Mouse (Mus musculus): ENCODE measurements around the gene Taar1. TPM values are rescaled to one million over a fixed set of nuclear protein-coding genes. Genes with fewer than 3 reads are reported as not detected.

Gene Taar1
- polyA plus RNA-seq, 1 experiment from 2014 or later = not detected

Other genes starting within 250 kb of the Taar1 start
- gene Rps12, start 133.1 kb upstream of the Taar1 start, polyA plus RNA-seq (2016; fragmentation: Nextera tagmentation; extraction: Ambion mirVana) = 97.0 and 101 TPM in 2 replicates
- 6.6 and 9.5 TPM in 2 replicates for gene Slc18b1, start 123.4 kb upstream of the Taar1 start, polyA plus RNA-seq (2016; fragmentation: Nextera tagmentation; extraction: Ambion mirVana)
- not detected in 2 replicates for gene Vnn3, start 68.9 kb upstream of the Taar1 start, polyA plus RNA-seq (2016; fragmentation: Nextera tagmentation; extraction: Ambion mirVana)
- gene Vnn1, start 25.7 kb upstream of the Taar1 start, polyA plus RNA-seq (2016; fragmentation: Nextera tagmentation; extraction: Ambion mirVana) = 6.9 and 7.0 TPM in 2 replicates
- not detected in 2 replicates for gene Taar2, start 18.2 kb downstream of the Taar1 start, polyA plus RNA-seq (2016; fragmentation: Nextera tagmentation; extraction: Ambion mirVana)
- gene Taar3, start 29.2 kb downstream of the Taar1 start, polyA plus RNA-seq (2016; fragmentation: Nextera tagmentation; extraction: Ambion mirVana) = not detected in 2 replicates
- gene Taar4, start 40.1 kb downstream of the Taar1 start, polyA plus RNA-seq (2016; fragmentation: Nextera tagmentation; extraction: Ambion mirVana) = not detected in 2 replicates
- gene Taar5, start 50.4 kb downstream of the Taar1 start, polyA plus RNA-seq (2016; fragmentation: Nextera tagmentation; extraction: Ambion mirVana) = not detected in 2 replicates
- gene Taar6, start 65.3 kb downstream of the Taar1 start, polyA plus RNA-seq (2016; fragmentation: Nextera tagmentation; extraction: Ambion mirVana) = not detected in 2 replicates
- gene Taar7a, start 73.1 kb downstream of the Taar1 start, polyA plus RNA-seq (2016; fragmentation: Nextera tagmentation; extraction: Ambion mirVana) = not detected in 2 replicates
- not detected in 2 replicates for gene Taar7b, start 79.6 kb downstream of the Taar1 start, polyA plus RNA-seq (2016; fragmentation: Nextera tagmentation; extraction: Ambion mirVana)
- not detected in 2 replicates for gene Taar7d, start 106.9 kb downstream of the Taar1 start, polyA plus RNA-seq (2016; fragmentation: Nextera tagmentation; extraction: Ambion mirVana)
- not detected in 2 replicates for gene Taar7e, start 117.3 kb downstream of the Taar1 start, polyA plus RNA-seq (2016; fragmentation: Nextera tagmentation; extraction: Ambion mirVana)
- not detected in 2 replicates for gene Taar7f, start 129.2 kb downstream of the Taar1 start, polyA plus RNA-seq (2016; fragmentation: Nextera tagmentation; extraction: Ambion mirVana)
- gene Taar8a, start 156.1 kb downstream of the Taar1 start, polyA plus RNA-seq (2016; fragmentation: Nextera tagmentation; extraction: Ambion mirVana) = not detected in 2 replicates
- gene Taar8b, start 171.9 kb downstream of the Taar1 start, polyA plus RNA-seq (2016; fragmentation: Nextera tagmentation; extraction: Ambion mirVana) = not detected in 2 replicates
- not detected in 2 replicates for gene Taar8c, start 181.6 kb downstream of the Taar1 start, polyA plus RNA-seq (2016; fragmentation: Nextera tagmentation; extraction: Ambion mirVana)
- gene Taar9, start 189.2 kb downstream of the Taar1 start, polyA plus RNA-seq (2016; fragmentation: Nextera tagmentation; extraction: Ambion mirVana) = not detected in 2 replicates
- 86.9 and 92.5 TPM in 2 replicates for gene Stx7, start 228.9 kb downstream of the Taar1 start, polyA plus RNA-seq (2016; fragmentation: Nextera tagmentation; extraction: Ambion mirVana)

Data from heart, embryonic 12.5 days (tissue).